Mouse (Mus musculus): ENCODE results near the gene Cyp4a12b.
"Not testable (repeated sequence)": the region's sequence is repeated elsewhere in the genome, so short reads cannot be mapped to it uniquely, and the experiment has no call there.

DNA sequence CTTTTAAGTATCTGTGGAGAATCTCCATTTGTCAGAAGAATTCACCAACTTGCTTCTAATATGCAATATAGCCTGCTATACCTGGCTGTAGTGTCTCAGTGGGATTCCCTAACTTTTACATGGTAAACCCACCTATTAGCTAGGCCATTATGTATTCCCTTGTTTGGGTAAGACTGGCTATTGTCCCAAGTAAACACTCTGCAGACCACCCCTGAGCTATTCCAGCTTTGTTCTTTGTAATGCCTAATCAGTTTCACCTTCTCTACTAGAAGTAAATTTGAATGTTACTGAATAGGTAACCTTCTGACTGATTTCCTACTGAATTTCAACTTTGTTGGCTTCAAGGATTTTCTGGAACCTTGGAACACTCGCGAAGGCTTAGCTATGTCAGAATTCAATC, 15.2 kb upstream of the Cyp4a12b start:
- not testable (repeated sequence) for TF ChIP-seq CTCF, POLR2A (IDR thresholded peaks at IDR 0.05; ENCODE audit: insufficient read depth, low read depth, low read length)

Data from olfactory bulb, adult 2 months (tissue).